Mouse (Mus musculus) adrenal gland, adult 18-20 months (tissue): ENCODE measurements around the gene Pla2g2c. TPM values are rescaled to one million over a fixed set of nuclear protein-coding genes. Genes with fewer than 3 reads are reported as not detected.

Experiments
- DNase-seq, 2 experiments: peaks; one replicate each; pipeline ENCODE4 v3.0.0; 2021 to 2022; ENCODE audit warnings: low spot score in 2 of 2
- long read RNA-seq, 2 experiments: library from polyadenylated mRNA; stranded (forward); transcript quantifications; one replicate each; pipeline ENCODE4 v2.0.0; 2021
- total RNA-seq, 2 experiments: library from RNA; stranded (reverse); gene quantifications; 1 replicate in 1 of 2; 2 replicates in 1 of 2; pipeline ENCODE4 v1.2.3; 2021

The Pla2g2c gene
- under 1 TPM in 1 of 2 experiments, not detected in 1; 0.19 TPM for total RNA-seq
- long read RNA-seq, experiment 1: 0 reads
- long read RNA-seq, experiment 2: 0 reads

DNA sequence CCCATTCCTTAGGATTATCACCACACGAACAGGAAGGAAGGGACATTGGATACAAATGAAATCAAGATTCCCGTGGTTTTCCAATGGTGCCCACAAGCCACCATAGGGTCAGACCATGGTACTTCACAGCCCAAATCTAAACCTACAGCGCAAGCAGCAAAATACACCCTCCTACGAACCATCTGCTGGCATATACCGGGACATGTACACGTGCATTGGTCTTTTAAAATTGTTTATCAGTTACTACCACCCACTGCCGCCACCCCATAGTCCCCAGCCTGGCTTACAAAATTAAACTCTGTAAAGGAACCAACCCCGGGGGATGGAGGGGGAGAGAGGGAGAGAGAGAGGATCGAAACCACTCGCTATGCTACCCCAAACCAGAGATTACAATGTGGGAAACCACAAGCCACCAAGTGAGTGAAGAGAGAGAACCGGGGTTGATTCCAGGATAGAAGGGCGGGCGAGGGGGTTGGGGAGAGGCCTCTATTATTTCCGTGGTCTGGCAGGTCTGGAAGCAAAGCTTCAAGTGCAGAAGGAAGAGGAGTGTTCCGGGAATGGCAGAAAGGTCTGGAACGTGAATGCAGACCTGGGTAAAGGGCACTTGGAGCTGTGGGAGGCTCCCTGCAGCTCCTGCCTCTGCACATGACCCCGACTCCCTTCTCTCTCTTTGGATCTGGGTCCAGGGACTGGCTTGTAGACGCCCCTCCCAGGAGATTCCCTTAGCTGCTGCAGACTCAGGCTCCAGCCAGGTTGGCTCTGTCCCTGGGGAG is at the start of gene Pla2g2c:
Gene Pla2g2c (plus strand): TSS at position 439 of the 773 bp plus-strand sequence.
- DNase-seq: no peak

- DNase-seq: peak in 1 of 2 experiments; percentile 14
Observed at GRCm38 (mm10) chr4:138676480-138676879, 48.1 kb upstream of the Pla2g2c start.

DNA sequence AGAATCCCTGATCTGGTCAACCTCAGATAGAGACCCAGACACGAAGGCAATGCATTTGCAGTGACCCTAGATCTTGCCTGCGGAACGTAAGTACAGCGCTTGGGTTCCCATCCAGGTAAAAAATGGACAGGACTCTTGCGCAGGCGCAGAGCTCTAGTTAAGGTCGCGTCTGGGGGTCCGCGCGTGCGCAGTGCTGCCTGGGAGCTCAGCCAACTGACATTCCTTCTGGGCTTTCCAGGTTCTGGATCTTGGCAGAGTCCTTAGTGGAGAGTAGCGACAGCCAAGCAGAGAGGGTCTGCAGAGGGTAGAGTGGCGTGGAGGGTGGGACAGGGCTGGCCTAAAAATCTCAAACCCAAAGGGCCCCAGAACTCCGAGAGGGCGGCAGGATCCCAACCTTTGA is 47.0 kb upstream of the Pla2g2c start:
- no peak for DNase-seq

GRCm38 (mm10) chr4:138680124-138680523 is 44.5 kb upstream of the Pla2g2c start:
- DNase-seq: no peak

DNA sequence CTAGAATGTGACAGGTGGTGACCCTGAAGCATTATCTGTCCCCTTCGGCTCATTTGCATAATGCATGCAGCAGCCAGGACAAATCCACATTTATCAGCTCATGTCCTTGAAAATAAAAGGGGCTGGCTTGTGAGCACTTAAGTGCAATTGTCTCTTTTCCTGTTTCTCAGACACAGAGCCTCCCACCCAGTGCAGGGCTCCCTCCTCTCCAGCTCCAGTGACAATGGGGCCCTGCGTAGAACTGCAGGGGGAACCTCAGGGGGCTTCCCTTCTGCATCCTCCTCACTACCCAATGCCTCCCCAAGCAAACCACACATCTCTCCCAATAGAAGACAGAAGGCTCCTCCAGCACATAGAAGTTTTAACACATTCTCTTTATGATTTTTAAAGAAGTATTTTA is 41.8 kb upstream of the Pla2g2c start:
- DNase-seq: no peak

DNA sequence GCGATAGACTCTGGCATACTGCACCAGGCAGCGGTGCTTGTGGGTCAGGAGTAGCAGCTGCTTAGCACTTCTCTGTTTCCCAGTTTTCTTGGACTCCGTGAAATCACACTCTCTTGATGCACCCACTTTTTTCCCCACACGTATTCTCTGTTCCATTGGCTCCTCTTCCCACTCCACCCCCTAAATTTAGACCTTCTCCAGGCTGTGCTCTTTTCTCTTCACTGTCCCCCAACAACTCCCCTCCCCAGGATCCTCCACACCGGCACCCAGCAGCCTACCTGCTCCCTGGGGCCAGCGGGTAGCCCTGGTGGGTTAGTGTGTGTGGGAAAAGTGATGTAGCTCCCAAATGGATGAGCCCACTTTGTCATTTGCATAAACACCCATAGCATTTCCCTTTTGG is 38.8 kb upstream of the Pla2g2c start:
- no peak for DNase-seq

DNA sequence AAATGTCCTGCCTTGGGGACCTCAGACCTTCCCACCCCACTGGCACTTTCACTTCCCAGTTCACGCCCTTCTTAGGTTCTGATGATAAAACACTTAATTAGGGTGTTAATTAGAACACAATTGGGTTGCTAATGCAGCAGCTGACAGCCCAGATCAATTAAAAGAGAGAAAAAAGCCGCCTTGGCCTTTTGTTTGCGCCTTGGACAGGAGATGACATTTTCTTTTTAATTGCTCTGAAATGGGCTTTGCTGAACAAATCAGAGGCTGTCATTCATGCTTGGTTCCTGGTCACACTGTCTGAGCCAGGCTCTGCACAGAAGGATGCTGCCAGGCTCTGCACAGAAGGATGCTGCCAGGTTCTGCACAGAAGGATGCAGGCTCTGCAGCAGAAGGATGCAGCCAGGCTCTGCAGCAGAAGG is 35.5 kb upstream of the Pla2g2c start:
- DNase-seq: no peak

DNA sequence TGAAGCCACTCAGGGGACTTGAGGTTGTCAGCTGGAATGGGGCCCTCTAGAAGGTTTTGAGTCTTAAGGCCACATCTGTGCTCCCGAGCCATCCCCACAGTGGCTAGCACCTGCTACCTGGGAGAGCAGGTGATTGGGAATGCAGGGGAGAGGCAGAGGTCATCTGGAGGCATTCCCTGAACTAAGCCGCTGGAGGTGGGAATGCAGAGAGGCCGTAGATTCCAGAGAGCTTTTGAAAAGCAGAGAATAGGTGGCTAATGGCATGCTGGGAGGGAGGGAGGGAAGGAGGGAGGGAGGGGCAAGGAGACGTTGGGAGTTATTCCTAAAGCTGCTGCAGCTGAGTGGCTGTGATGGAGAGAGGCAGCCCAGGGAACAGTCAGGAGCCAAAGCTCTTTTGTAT is 34.0 kb upstream of the Pla2g2c start:
- no peak for DNase-seq

DNA sequence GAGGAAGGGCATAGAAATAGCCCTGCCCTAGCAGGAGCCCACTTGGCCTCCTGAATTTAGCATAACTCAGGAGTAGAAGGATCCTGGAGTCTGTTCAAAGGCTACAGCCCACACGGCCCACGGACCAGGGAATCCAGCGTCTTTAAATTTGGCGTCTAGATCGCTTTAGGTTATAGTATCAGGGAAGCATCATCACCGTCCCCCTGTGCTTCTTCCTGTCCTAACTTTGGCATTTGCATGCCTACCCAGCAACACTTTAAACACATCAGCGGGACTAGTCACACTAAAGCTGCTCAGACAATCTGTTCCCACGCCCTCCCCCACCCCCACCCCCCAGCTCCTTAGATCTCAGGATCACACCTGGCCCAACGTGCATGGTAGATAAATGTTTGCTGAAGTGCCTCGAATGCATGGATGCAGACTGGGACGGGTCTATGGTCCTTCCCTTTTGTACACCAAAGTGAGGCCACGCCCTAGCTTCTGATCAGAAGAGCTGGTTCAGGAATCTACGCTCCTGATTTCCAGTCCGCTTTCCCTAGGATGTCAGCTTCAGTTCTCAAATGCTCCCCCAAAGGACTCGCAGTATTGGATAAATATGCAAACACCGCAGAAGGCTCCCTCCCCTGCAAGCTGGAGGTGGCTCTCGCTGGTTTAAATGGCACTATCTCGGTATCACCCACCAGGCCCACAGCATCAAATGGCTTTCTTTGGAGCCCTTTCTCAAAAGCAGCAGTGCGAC is 33.0 kb upstream of the Pla2g2c start:
- no peak for DNase-seq

GRCm38 (mm10) chr4:138693043-138693692 is 31.4 kb upstream of the Pla2g2c start:
- DNase-seq: no peak

DNA sequence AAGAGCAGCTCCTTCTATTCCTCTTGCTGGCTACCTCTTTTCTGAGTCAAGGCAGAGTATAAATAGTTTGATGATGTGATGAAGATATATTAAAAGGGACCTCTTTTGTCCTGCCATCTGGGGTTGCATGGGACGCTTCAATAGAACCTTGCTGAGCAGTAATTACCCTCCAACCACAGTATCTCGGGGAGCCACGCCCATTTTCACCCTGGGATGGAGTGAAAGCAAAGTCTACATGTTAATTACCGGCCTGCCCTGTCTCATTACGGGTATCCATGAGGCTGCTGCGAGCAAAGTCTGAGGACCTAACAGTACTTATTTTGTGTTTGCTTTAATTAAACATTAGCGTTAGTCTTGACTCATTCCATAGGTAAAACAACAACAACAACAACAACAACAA is 27.9 kb upstream of the Pla2g2c start:
- DNase-seq: no peak

- DNase-seq: no peak
Observed at GRCm38 (mm10) chr4:138697166-138697860, 27.3 kb upstream of the Pla2g2c start.

- DNase-seq: no peak
Observed at GRCm38 (mm10) chr4:138698296-138698695, 26.3 kb upstream of the Pla2g2c start.

DNA sequence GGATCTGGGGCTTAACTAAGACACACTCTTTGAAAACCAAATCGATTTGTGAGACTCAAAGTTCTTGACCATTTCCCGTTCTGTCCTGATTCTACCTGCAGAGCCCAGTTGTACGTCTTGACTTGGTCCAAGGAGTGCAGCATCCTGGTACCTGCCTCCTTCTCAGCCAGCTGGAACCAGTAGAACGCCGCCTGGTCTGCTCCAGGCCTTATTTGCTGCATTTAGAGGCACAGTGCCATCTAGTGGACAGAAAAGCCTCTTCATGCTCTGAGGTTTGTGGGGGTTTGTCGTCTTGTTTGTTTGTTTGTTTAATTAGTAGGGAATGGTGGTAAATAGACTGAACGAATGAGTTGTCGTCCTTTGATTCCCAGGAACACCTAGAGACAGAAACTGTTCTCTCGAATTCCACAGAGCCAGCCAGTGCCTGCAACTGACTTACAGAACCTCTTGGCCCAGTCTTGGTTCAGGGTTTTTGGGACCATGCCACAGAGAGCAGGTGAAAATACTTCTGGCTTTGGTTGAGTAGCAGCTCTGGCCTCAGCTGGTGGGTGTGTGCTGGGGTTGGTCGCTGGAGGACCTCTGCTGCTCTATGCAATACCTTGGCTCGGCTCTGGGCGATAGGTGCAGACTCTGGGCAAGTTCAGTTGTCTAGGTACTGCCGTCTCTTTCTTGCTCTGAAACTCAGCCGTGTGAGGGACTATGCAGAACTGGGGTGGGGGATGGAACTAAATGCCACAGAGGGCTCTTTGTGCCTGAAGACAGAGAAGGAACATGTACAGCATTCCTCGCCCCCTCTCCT is 24.2 kb upstream of the Pla2g2c start:
- DNase-seq: peak in 1 of 2 experiments; percentile 42

GRCm38 (mm10) chr4:138701111-138701510 is 23.5 kb upstream of the Pla2g2c start:
- no peak for DNase-seq

GRCm38 (mm10) chr4:138702031-138702430 is 22.6 kb upstream of the Pla2g2c start:
- DNase-seq: no peak

- no peak for DNase-seq
Observed at GRCm38 (mm10) chr4:138702528-138702927, 22.1 kb upstream of the Pla2g2c start.

GRCm38 (mm10) chr4:138703591-138703990 is 21.0 kb upstream of the Pla2g2c start:
- DNase-seq: no peak

GRCm38 (mm10) chr4:138704169-138704568 is 20.4 kb upstream of the Pla2g2c start:
- DNase-seq: no peak

- no peak for DNase-seq
Observed at GRCm38 (mm10) chr4:138706620-138707019, 18.0 kb upstream of the Pla2g2c start.
